Mouse (Mus musculus) cerebellum, adult 2 months (tissue): ENCODE results near the gene Galns. TPM values are rescaled to one million over a fixed set of nuclear protein-coding genes. Genes with fewer than 3 reads are reported as not detected.

Experiments
- DNase-seq, 2 experiments: peaks; one replicate each; pipeline ENCODE4 v3.0.0; 2021
- H3K27ac ChIP-seq: fragments of 200-500 bp; 2 replicates; pipeline ENCODE4 v1.5.1; 2012; ENCODE audit warnings: low read length, control low read depth, inconsistent platforms; ENCODE audit not compliant: insufficient read depth
- H3K27me3 ChIP-seq: fragments of 200-500 bp; 2 replicates; pipeline ENCODE4 v1.6.1; 2012; ENCODE audit warnings: inconsistent platforms, mild to moderate bottlenecking, low read length, moderate library complexity; ENCODE audit not compliant: control insufficient read depth, insufficient read depth
- H3K4me1 ChIP-seq: fragments of 200-500 bp; 2 replicates; pipeline ENCODE4 v1.6.1; 2011; ENCODE audit warnings: low read length; ENCODE audit not compliant: control insufficient read depth, insufficient read depth
- H3K4me3 ChIP-seq: fragments of 200-500 bp; replicated peaks from 2 replicates; pipeline ENCODE3; 2011; ENCODE audit warnings: mild to moderate bottlenecking, low read depth, low read length, control low read depth; ENCODE audit not compliant: insufficient read depth
- CTCF ChIP-seq: fragments of 200-500 bp; IDR thresholded peaks from 2 replicates; pipeline ENCODE4 v1.5.1; 2011; ENCODE audit warnings: low read depth, mild to moderate bottlenecking, control low read depth, low read length, moderate library complexity, borderline replicate concordance; ENCODE audit not compliant: insufficient read depth
- POLR2A ChIP-seq: fragments of 200-500 bp; IDR thresholded peaks from 2 replicates; pipeline ENCODE4 v1.6.1; 2011; ENCODE audit warnings: low read length, control low read depth, borderline replicate concordance; ENCODE audit not compliant: insufficient read depth
- whole genome bisulfite sequencing: fragments of 180-500 bp; shearing (Covaris S2); methylation state at CpG from one replicate; pipeline ENCODE4 v1.1.7; 2018; 5-methylcytosine and 5-hydroxymethylcytosine counted together
- polyA plus RNA-seq: library from polyadenylated mRNA; depleted of rRNA; stranded (reverse); fragments of >200 nt; gene quantifications from 2 replicates; pipeline ENCODE4 v1.2.3, GENCODE M21; 2012

The Galns gene
- polyA plus RNA-seq, 1 experiment, result 8.7 TPM

DNA sequence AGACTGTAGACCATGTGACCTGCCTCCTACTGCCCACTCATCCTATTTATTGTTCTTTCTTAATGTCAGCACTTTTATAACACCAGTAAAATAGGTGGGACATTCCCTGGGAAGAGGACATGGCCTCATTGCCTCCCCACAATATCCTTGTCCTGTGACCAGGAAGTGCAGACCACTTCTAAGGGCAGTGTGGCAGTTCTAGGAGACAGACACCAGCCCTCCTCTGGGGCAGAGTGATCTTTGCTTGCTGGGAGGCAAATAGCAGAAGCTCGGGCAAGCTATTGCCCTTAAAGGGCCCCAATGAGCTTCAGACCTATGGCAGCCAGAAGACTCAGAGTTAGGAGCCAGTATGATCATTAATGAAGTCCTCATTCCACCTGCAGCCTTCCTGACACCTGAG lies 6.6 kb downstream of the Galns start:
- DNase-seq, result no peak
- H3K27ac ChIP-seq, result no peak overlapping the region
- WGBS, result 83% methylated on average over 1 of the region's 1 CpGs
- H3K27me3 ChIP-seq, result no peaks in the 10 kb centered on the region
- no peak overlapping the region for H3K4me3 ChIP-seq
- TF ChIP-seq CTCF (no peak), POLR2A (no peak)
- H3K4me1 ChIP-seq, result no peaks in the 10 kb centered on the region

DNA sequence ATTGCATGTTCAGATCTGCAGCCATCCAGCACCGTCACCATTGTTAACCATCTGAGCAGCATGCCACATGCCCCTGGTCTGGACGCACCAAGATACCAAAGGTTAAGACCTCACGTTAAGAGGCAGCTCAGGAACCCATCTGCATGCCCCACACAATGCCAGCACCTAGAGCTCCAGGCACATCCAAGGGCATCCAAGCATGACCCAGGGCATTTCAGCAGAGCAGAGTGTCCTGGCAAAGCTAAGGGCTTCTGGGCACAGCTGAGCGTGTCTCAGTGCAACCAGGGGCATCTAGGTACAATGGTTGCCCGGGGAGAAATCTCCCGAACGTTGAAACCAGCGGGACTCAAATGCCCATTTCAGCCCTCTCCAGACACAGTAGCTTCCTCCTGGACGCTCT lies 10.6 kb downstream of the Galns start:
- no peak for TF ChIP-seq POLR2A
- TF ChIP-seq CTCF, result no peak
- Histone ChIP-seq H3K4me1 (no peaks in the 10 kb centered on the region), H3K27me3 (no peaks in the 10 kb centered on the region), H3K4me3 (no peak overlapping the region), H3K27ac (no peak overlapping the region)
- WGBS, result 75% methylated on average over 9 of the region's 9 CpGs
- DNase-seq, result no peak

DNA sequence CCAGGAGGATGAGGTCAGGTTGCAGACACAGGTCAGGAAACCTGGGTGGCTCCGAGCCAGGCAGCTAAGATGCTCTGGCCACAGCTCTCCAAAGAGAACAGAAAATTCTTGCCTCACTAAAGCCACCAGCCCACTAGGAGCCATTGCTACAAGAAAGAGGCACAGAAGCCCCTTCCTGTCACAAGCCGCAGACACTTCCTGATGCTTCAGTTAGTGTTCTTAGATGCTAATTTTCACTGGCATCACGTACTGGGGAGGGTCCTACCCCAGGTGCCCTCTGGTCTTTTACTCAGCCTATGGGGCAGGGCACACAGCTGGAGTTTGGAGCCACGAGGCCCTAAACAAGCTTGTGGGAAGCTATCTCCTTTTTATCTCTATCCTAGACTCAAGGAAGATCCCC lies 15.2 kb downstream of the Galns start:
- Histone ChIP-seq H3K27ac (no peak overlapping the region), H3K4me1 (peaks cover 16% of the 10 kb centered on the region), H3K27me3 (no peaks in the 10 kb centered on the region), H3K4me3 (no peak overlapping the region)
- no peak for DNase-seq
- TF ChIP-seq CTCF, result no peak
- TF ChIP-seq POLR2A, result no peak
- 64% methylated on average over 4 of the region's 4 CpGs for WGBS

DNA sequence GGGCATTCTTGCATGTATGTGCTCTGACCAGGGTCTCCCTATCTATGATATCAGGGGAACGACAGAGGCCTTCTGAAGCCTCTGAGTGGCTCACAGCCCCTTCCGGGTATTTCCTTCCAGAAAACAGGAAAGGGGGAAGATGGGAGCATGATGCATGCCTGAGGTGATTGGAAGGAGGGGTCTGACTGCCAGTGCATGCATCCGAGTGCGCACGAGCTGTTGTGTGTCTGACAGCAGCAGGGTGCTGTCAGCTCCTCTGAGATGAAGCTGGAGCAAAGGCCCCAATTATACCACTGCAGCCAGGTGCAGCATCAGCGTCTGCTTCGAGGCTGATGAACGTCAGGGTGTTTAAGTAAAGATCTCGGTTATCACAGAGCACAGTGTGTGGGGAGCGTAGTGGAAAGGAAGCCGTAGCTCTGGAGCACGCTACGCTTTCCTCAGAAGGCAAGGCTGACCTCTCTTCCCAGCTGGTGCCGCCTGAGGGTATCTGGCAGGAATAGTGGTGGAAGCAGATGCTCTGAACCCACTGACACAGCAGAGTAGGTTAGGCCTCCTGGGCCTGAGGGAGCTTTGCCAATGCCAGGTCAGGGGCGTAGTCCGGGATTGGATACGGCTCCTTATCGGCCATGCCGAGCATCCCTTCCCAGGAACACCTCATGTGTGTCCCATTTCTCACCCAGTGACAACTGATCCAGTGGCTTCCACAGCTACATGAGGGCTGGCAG lies 17.3 kb downstream of the Galns start:
- DNase-seq, result peak; percentile 58 to 59
- Histone ChIP-seq H3K27ac (0 out of 2 replicates have a peak overlapping the region, but pooled peaks have one; percentile 5), H3K4me1 (peaks cover 16% of the 10 kb centered on the region), H3K4me3 (no peak overlapping the region), H3K27me3 (no peaks in the 10 kb centered on the region)
- TF ChIP-seq POLR2A (no peak), CTCF (no peak)
- WGBS, result 24% methylated on average over 19 of the region's 19 CpGs

DNA sequence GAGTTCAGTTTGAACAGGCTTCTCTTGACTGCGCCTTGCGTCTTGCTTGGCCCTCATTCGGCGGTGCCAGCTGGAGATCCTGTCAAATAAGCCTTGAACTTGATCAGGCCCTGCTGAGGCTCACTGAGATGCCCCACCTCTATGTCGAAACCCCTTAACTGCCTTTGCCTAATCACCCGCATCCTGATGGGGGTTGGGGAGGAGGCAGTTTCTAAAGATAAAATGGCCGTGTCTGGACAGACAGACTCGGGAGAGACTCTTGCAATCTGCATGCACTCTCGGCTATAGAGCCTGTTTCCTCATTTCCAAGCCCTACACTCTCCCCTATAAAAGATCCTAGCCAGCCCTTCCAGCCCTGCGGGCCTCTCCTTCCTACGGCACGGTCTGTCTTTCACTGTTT lies 18.0 kb downstream of the Galns start:
- 71% methylated on average over 12 of the region's 12 CpGs for WGBS
- TF ChIP-seq CTCF (no peak), POLR2A (no peak)

DNA sequence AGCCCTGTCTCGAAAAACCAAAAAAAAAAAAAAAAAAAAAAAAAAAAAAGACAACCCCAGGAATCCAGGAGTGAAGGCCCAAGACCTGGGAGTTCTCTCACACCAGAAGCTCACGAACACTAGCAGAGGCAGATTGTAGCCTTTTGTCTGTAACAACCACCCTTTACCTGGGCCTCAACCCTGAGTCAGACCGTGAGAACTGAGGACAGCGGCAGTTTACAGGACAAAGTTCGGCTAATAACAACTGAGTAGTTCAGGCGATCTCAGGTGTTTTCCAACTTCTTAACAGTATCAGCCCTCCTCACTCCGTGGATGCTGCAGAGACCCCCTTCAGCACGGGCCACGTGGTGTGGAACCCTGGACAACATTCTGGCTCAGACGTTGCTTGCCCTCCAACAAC lies 24.5 kb downstream of the Galns start:
- no peak for DNase-seq
- H3K27me3 ChIP-seq, result no peaks in the 10 kb centered on the region
- H3K4me1 ChIP-seq, result no peaks in the 10 kb centered on the region
- no peak overlapping the region for H3K4me3 ChIP-seq
- 90% methylated on average over 10 of the region's 10 CpGs for WGBS
- TF ChIP-seq POLR2A, result no peak
- no peak for TF ChIP-seq CTCF
- H3K27ac ChIP-seq, result no peak overlapping the region

More for the DNA sequence above, 18.0 kb downstream of the Galns start:
- Histone ChIP-seq H3K4me3 (no peak overlapping the region), H3K27me3 (no peaks in the 10 kb centered on the region), H3K27ac (0 out of 2 replicates have a peak overlapping the region, but pooled peaks have one; percentile 25), H3K4me1 (peaks cover 16% of the 10 kb centered on the region)
- no peak for DNase-seq

DNA sequence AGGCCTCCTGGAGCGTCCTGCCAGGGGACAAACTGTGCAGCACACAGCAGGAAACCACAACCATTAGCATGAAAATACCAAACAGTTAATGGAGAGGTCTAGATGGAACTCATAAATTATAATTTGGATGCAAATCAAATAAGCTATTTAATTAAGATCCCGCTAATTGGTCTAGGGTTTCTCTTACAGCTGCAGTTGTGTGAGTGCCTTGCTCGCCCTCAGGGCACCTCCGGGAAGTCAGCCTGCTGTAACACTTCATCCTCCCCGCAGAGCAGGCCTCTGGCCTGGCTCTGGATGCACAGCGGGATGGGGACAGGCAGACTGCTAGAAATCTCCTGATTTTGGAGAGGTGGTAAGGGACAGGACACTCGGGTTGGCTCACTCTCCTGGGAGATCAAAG lies 25.1 kb downstream of the Galns start:
- no peaks in the 10 kb centered on the region for H3K27me3 ChIP-seq
- no peak for DNase-seq
- no peak overlapping the region for H3K4me3 ChIP-seq
- H3K4me1 ChIP-seq, result no peaks in the 10 kb centered on the region
- TF ChIP-seq POLR2A (no peak), CTCF (no peak)
- H3K27ac ChIP-seq, result no peak overlapping the region
- WGBS, result 60% methylated on average over 7 of the region's 7 CpGs

DNA sequence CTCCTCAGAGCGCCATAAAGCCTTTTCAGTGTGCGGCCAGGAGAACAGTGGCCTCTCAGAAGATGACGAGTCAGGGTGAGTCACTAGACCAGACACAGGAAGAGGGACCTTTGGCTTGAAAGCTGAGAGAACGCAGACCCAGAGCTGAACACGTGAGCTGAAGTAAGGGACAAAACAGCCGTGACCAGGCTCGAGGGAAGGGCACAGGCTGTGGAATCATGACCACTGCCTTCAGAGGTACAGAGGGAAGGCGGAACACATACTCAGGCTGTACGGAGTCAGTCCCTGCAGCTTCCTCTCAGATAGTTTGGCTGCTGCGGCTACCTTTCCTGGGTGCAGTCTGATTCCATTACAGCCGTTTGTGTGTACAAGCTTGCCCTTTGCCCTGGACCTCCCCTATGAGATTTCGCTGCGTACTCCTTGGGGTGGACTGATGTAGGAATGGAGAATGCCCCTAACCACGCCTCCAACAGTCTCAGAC lies 25.8 kb downstream of the Galns start:
- TF ChIP-seq CTCF (no peak), POLR2A (no peak)
- DNase-seq, result no peak
- 79% methylated on average over 14 of the region's 14 CpGs for WGBS
- Histone ChIP-seq H3K4me1 (no peaks in the 10 kb centered on the region), H3K27ac (no peak overlapping the region), H3K27me3 (no peaks in the 10 kb centered on the region), H3K4me3 (no peak overlapping the region)

DNA sequence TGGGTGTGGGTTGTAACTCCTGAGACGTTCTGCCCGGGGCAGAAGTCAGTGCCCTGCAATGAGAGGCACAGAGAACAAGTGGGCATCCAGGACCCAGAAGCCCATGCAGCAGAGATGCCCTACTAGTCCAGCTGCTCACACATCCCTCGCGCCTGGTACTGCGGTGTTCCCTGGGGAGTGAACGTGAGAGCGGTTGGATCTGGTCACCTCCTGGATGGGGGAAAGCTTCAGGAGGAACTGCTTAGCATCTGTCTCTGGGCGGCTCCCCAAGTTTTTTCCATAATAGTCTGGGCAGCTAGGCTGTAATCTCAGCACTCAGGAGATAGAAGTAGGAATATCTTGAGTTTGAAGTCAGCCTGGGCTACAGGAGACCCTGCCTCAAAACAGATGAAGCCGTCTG lies 26.3 kb downstream of the Galns start:
- 60% methylated on average over 9 of the region's 9 CpGs for WGBS

More for the DNA sequence above, 26.3 kb downstream of the Galns start:
- no peak for DNase-seq
- Histone ChIP-seq H3K4me1 (no peaks in the 10 kb centered on the region), H3K27ac (no peak overlapping the region), H3K27me3 (no peaks in the 10 kb centered on the region), H3K4me3 (no peak overlapping the region)
- no peak for TF ChIP-seq CTCF
- TF ChIP-seq POLR2A, result no peak
